Mouse (Mus musculus): Measurements from ENCODE around the gene Jph4. TPM values are rescaled to one million over a fixed set of nuclear protein-coding genes. Genes with fewer than 3 reads are reported as not detected.

Jph4 gene
- polyA plus RNA-seq, 1 experiment from 2014 or later = 19.9 TPM

DNA sequence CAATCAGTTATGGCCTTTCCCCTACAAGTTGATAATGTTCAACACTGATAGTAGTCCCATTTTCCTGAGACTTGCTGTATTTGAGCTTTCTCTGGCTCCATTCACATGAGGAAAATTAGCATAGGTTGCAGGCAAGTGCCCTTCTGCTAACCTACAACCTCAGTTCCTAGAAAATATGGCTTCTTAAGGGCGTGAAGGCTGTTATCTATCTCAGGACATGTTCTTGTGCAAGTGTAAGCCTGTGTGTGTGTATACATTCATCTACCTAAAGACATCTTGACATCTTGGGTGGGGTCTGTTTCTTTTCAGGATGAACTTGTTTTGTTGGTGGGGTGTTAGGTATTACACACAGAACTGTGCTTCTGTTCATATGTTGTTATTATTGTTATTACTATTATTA, 57.7 kb downstream of the Jph4 start:
- Histone ChIP-seq H3K27me3 (no peaks in the 10 kb centered on the region), H3K4me3 (replicated peaks) (no peak overlapping the region), H3K27ac (no peak overlapping the region), H3K4me2 (replicated peaks) (no peak overlapping the region), H3K9me3 (no peaks in the 10 kb centered on the region), H3K36me3 (peaks cover 22% of the 10 kb centered on the region), H3K4me1 (replicated peaks) (peaks cover 54% of the 10 kb centered on the region), H3K9ac (replicated peaks) (no peak overlapping the region)
- 98% methylated on average over 1 of the region's 1 CpGs for WGBS
- no peak for ATAC-seq

Other genes with a start within 250 kb of the Jph4 start
- 11.7 and 13.5 TPM in 2 replicates for gene Homez, start 246.0 kb downstream of the Jph4 start, polyA plus RNA-seq (2015; fragmentation: Nextera tagmentation; extraction: Ambion mirVana)
- gene Ppp1r3e, start 239.4 kb downstream of the Jph4 start, polyA plus RNA-seq (2015; fragmentation: Nextera tagmentation; extraction: Ambion mirVana) = 0.98 and 2.2 TPM in 2 replicates
- gene Bcl2l2, start 233.6 kb downstream of the Jph4 start, polyA plus RNA-seq (2015; fragmentation: Nextera tagmentation; extraction: Ambion mirVana) = 4.4 and 4.9 TPM in 2 replicates
- gene Gm20521, start 233.5 kb downstream of the Jph4 start, polyA plus RNA-seq (2015; fragmentation: Nextera tagmentation; extraction: Ambion mirVana) = 0.18 TPM in 1 of 2 replicates, not detected in the other
- 178 and 203 TPM in 2 replicates for gene Pabpn1, start 224.4 kb downstream of the Jph4 start, polyA plus RNA-seq (2015; fragmentation: Nextera tagmentation; extraction: Ambion mirVana)
- gene Slc22a17, start 203.8 kb downstream of the Jph4 start, polyA plus RNA-seq (2015; fragmentation: Nextera tagmentation; extraction: Ambion mirVana) = 119 and 158 TPM in 2 replicates
- gene Efs, start 190.8 kb downstream of the Jph4 start, polyA plus RNA-seq (2015; fragmentation: Nextera tagmentation; extraction: Ambion mirVana) = 18.0 and 21.6 TPM in 2 replicates
- 0.15 and 0.19 TPM in 2 replicates for gene Il25, start 184.2 kb downstream of the Jph4 start, polyA plus RNA-seq (2015; fragmentation: Nextera tagmentation; extraction: Ambion mirVana)
- 1.9 and 2.0 TPM in 2 replicates for gene Cmtm5, start 180.7 kb downstream of the Jph4 start, polyA plus RNA-seq (2015; fragmentation: Nextera tagmentation; extraction: Ambion mirVana)
- 0.75 and 1.3 TPM in 2 replicates for gene Myh6, start 150.0 kb downstream of the Jph4 start, polyA plus RNA-seq (2015; fragmentation: Nextera tagmentation; extraction: Ambion mirVana)
- gene Gm17428, start 140.0 kb downstream of the Jph4 start, polyA plus RNA-seq (2015; fragmentation: Nextera tagmentation; extraction: Ambion mirVana) = not detected in 2 replicates
- 4.6 and 5.3 TPM in 2 replicates for gene Myh7, start 122.3 kb downstream of the Jph4 start, polyA plus RNA-seq (2015; fragmentation: Nextera tagmentation; extraction: Ambion mirVana)
- 60.4 and 62.7 TPM in 2 replicates for gene Ngdn, start 101.5 kb downstream of the Jph4 start, polyA plus RNA-seq (2015; fragmentation: Nextera tagmentation; extraction: Ambion mirVana)
- 35.5 and 39.9 TPM in 2 replicates for gene Zfhx2, start 24.6 kb downstream of the Jph4 start, polyA plus RNA-seq (2015; fragmentation: Nextera tagmentation; extraction: Ambion mirVana)
- 32.1 and 35.0 TPM in 2 replicates for gene Thtpa, start 22.2 kb downstream of the Jph4 start, polyA plus RNA-seq (2015; fragmentation: Nextera tagmentation; extraction: Ambion mirVana)
- gene Ap1g2, start 10.3 kb downstream of the Jph4 start, polyA plus RNA-seq (2015; fragmentation: Nextera tagmentation; extraction: Ambion mirVana) = 7.9 and 8.2 TPM in 2 replicates
- 0.31 and 0.35 TPM in 2 replicates for gene Dhrs2, start 105.1 kb upstream of the Jph4 start, polyA plus RNA-seq (2015; fragmentation: Nextera tagmentation; extraction: Ambion mirVana)

Data from midbrain, embryonic 13.5 days (tissue).